Mouse (Mus musculus) fibroblast of lung, adult 2 months (primary cell): ENCODE data around the gene Ephb1.

ENCODE experiments used
- DNase-seq: peaks from one replicate; pipeline ENCODE4 v3.0.0-alpha.2; 2011; ENCODE audit warnings: low read depth

Gene Ephb1

DNA sequence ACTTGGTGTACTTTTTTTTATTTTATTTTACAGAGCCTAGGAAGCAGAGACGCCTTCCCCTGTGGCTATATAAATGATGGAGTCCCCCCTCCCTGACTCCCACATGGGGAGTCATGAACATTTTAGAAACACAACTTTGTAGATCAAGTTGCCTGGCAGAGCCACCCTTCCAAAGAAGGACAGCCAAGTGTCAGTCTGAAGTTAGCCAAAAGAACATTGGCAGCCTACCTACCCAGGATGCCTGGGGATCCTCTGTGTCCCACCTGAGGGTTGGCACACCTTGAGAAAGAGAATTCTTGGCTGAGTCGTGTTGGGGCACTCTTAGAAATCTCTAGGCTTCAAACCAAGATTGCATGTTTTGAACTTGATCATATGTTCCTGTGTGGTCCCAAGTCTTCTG lies 360.4 kb downstream of the Ephb1 start:
- DNase-seq, result no peak

DNA sequence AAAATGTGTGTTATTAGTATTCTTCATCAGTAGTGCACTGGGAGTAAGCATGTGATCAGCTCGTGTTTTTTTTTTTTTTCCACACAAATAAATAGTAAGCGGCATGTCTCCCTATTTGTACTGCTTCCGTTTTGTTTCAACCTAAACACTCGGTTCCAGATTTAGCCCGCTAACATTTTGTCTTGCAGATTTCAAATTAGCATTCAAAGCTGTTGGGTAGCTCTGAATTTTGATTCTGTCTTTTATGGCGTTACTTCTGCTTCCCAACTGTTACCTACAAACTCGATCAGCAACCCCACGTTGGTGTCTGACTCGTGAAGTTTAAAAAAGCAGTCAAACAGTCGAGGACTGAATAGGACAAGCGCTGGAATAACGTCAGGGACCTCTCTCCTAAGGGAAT lies 363.7 kb downstream of the Ephb1 start:
- no peak for DNase-seq

GRCm38 (mm10) chr9:101990032-101990431 lies 364.5 kb downstream of the Ephb1 start:
- no peak for DNase-seq

DNA sequence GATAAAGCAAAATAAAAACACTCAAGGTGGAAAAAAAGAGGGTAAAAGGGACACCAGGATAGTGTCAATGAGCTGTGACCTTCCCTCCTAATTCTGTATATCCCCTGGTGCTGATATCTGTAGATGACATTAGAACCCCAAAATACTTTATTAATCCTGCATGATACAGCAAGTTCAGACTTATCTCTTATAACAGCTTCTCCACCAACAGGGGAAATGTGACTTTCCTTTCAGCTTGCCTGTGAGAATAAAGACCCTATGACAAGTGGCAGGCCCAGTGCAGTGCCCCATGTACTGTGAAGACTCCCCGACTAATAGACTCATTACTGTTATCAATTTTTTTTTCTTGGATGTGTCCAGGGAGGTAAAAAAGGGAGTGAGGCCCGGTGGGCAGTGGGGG lies 367.6 kb downstream of the Ephb1 start:
- no peak for DNase-seq

GRCm38 (mm10) chr9:101982378-101982777 lies 372.1 kb downstream of the Ephb1 start:
- no peak for DNase-seq

DNA sequence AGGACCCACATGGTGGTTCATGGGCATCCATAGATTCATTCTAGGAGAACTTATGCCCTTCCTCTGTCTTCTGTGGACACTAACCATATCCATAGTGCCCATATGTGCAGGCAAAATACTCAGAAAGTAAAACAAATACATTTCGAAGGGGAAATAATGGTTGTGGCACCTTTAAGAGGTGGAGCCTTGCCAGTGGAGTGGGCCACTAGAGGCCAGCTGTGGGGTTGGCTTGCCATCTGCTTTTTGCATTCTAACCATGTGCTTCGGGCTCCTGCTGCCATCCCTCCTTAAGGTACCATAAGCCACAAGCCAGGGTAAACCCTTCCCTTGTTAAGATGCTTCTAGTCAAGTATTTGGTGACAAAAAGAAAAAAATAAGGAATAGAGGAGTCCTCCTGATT lies 373.3 kb downstream of the Ephb1 start:
- no peak for DNase-seq

GRCm38 (mm10) chr9:101976884-101977465 lies 377.5 kb downstream of the Ephb1 start:
- no peak for DNase-seq

- DNase-seq, result no peak
These were observed 382.2 kb downstream of the Ephb1 start for GRCm38 (mm10) chr9:101972314-101972713.

- DNase-seq, result no peak
These were observed 382.7 kb downstream of the Ephb1 start for GRCm38 (mm10) chr9:101971806-101972205.

GRCm38 (mm10) chr9:101956228-101956627 lies 398.3 kb downstream of the Ephb1 start:
- DNase-seq, result no peak

- no peak for DNase-seq
These were observed 400.0 kb downstream of the Ephb1 start for GRCm38 (mm10) chr9:101954529-101954928.

DNA sequence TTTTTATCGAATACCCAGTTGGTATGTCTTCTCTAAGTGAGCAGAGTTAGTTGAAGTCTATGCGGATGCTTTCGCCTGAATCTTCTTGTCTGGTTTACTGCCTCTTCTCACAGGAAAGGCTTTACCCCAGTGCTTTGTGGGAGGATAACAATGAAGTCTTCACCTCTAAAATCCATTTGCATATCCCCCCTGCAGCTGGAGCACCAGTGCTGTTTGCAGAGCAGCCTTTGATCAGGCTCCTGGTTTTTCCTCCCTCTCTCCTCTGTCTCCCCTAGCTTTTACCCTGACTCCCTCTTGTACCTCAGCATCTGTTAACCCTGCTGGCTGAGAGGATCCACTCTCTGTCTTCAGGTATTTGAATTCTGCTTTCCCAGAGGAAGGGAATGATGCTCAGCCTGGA lies 404.4 kb downstream of the Ephb1 start:
- DNase-seq, result no peak

GRCm38 (mm10) chr9:101945814-101946213 lies 408.7 kb downstream of the Ephb1 start:
- DNase-seq, result no peak

DNA sequence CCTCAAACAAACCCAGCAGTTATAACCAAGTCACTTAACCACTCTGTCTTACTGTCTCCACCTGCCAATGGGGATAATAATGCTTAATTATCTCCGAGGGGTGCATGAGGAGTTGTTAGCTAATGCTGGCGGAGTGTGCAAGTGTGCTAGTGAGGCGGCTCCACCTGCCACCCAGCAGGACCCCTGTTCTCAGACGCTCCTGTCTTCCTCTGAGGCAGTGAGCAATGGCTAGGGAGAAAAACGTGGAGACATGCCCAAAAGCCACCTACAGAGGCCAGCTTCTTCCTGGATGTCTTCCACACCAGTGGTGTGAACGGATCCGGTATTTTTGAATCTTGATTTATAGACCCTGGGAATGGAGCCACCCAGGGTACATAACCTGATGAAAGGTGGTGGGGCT lies 409.2 kb downstream of the Ephb1 start:
- DNase-seq, result no peak

- DNase-seq, result no peak
These were observed 412.3 kb downstream of the Ephb1 start for GRCm38 (mm10) chr9:101942058-101942669.

- DNase-seq, result no peak
These were observed 414.3 kb downstream of the Ephb1 start for GRCm38 (mm10) chr9:101940182-101940581.

DNA sequence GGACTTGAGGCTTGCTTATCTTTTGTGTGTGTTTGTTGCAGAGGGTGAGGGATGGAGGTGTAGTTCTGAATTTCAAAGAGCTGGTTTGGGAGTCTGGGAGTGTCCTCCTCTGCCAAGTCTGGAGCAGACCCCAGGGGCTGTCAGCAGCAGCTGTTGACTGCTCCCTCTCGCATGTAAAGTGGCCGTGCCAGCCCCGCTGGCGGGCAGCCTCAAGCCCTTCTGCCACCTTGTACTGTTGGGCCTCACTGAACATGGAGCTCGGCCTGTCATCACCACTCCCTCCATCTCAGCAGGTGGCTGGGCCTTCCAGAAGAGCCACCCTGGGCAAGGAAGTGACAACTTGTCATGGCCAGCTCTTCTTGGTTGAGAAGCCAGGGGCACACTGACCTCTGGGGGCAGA lies 415.5 kb downstream of the Ephb1 start:
- no peak for DNase-seq

DNA sequence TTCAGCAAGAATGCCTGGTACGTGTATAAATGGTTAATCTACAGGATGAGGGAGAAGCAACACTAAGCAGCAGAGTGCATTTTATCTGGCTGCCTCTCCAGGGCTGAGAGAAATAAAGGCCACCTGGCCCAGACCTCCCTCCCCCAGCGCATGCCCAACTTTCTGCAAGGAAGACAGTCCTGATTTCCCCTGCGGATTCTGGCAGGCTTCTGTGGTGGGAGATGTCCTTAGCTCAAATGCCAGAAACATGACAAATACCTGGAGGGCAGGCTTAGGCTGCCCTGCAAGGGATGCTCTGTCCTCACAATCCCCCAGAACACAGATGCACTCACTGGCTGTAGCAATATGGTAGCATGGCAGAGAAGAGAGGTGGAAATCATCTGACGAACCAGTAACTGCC lies 416.4 kb downstream of the Ephb1 start:
- DNase-seq, result no peak

DNA sequence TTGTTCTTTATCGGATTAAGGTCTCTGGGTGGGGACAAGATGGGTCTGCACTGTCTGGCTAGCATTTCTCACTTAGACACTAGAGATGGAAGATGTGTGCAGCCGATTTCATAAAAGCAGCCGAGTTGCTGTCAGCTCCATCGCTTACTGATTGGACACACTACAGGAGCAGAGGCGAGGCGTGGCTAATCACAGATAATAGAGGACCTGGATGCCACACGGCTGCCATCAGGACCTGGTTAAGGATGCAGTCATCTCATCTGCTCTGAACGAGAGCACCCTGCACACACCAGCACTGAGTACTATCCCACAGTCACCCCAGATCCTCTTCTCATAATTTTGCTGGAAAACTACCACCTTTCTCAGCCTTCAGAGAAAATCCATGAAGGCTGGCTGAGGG lies 419.6 kb downstream of the Ephb1 start:
- DNase-seq, result no peak

GRCm38 (mm10) chr9:101933946-101934573 lies 420.4 kb downstream of the Ephb1 start:
- no peak for DNase-seq

DNA sequence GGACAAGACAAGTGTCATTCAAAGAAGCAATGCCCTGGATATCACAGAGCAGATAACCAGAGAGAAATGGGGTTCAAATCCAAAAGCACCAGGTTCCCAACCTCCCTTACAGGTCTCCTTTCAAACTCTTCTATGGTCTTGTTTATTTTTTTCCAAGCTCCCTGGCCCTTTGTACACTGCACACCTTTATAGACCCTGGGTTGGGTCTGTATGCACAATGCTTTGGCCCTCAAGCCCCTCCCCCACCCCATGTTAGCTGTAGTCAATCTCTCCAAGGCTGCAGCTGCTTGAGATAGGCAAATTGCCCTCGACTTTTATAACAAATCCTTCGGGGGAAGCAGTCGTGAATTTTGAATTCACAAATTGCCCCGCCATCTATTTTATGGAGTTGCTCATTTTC lies 429.7 kb downstream of the Ephb1 start:
- DNase-seq, result no peak

- DNase-seq, result no peak
These were observed 431.6 kb downstream of the Ephb1 start for GRCm38 (mm10) chr9:101922846-101923245.

- DNase-seq, result no peak
These were observed 435.2 kb downstream of the Ephb1 start for GRCm38 (mm10) chr9:101919324-101919723.

DNA sequence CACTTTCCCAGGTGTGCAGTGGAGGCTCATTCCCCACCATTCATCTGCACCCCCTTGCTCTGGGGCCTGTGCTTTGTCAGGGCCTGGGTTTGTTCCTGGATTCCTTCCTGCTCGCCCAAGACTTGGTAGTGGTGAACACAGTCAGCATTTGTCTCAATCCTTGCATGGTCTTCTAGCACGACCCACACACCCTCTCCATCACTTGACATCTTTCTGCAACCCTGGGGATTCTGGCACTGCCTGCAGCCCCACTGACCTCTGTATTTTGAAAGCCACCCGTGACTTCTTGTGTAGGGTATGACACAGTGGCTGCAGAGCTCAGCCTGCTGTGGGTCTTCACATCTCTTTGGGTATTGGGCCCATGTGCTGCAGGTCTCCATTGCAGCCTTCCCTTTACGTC lies 435.7 kb downstream of the Ephb1 start:
- DNase-seq, result no peak
